Mouse (Mus musculus) gastrocnemius, postnatal 25 days (tissue): ENCODE measurements around the gene Olfr63. TPM values are rescaled to one million over a fixed set of nuclear protein-coding genes. Genes with fewer than 3 reads are reported as not detected.
"Not testable (repeated sequence)": the region's sequence is repeated elsewhere in the genome, so short reads cannot be mapped to it uniquely, and the experiment has no call there.

Source experiments
- DNase-seq: peaks from one replicate; pipeline ENCODE4 v3.0.0; 2022
- long read RNA-seq, 2 experiments: library from polyadenylated mRNA; stranded (forward); transcript quantifications; one replicate each; pipeline ENCODE4 v2.0.0; 2021
- total RNA-seq, 2 experiments: library from RNA; stranded (reverse); gene quantifications; 1 replicate in 1 of 2; 2 replicates in 1 of 2; pipeline ENCODE4 v1.2.3; 2021

Olfr63 gene
- not detected for total RNA-seq
- long read RNA-seq, experiment 1: 0 reads
- long read RNA-seq, experiment 2: 0 reads

DNA sequence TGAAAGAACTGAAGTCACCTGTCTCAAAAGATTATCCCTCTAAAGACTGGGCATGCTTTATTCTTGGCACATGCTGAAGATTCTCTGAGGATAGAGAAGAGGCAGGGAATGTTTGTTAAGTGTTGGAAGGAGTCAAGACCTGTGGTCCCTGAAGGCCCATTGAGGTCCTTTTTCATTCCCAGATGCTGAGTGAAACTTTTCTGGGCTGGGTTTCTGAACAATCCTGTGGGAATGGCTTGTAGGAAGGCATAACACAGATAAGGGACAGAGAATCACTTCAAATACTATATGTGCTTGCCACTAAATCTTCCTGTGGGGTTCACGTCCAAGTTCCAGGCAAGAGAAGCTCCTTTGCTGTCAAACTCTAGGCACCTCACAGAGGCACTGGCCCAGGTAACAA is at the start of gene Olfr63:
Olfr63 (plus strand) TSS at position 301 of the 400 bp plus-strand sequence.
- DNase-seq: no peak

DNA sequence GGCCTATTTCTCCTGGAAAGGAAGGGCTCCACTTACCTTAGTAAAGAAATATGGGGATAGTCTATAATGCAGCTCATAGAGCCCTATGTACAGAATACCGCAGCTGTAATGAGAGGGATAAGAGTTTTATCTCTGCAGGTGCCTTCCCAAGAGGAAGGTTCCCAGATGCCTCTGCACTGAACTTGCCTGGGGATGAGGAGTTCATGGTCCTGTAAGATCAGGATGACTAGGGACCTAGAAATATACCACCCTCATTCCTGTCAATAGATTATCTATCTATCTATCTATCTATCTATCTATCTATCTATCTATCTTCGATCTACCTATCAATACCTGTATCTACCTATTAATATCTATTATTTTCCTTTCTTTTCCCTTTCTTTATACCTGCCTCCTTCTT is 42.9 kb upstream of the Olfr63 start, which contains the start of gene Olfr1564:
Olfr1564 (minus strand) TSS at position 101 of the 400 bp plus-strand sequence.
- DNase-seq: no peak

DNA sequence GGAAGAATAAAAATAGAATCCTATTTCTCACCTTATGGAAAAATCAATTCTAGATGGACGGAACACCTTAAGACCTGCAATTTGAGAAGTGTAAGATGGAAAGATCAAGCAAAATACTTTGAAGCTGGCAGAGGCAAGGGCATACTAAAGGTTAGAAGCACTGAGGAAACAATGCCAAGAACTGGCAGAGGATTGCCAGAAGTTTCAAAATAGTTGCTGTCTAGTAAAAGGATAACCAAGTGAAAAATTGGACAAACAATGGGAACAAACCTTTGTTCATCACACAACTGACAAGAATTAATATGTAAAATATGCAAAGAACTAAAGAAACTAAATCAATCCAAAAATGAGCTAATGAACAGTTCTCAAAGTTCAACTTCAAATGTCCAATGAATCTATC is 27.8 kb upstream of the Olfr63 start:
- DNase-seq: not testable (repeated sequence)

DNA sequence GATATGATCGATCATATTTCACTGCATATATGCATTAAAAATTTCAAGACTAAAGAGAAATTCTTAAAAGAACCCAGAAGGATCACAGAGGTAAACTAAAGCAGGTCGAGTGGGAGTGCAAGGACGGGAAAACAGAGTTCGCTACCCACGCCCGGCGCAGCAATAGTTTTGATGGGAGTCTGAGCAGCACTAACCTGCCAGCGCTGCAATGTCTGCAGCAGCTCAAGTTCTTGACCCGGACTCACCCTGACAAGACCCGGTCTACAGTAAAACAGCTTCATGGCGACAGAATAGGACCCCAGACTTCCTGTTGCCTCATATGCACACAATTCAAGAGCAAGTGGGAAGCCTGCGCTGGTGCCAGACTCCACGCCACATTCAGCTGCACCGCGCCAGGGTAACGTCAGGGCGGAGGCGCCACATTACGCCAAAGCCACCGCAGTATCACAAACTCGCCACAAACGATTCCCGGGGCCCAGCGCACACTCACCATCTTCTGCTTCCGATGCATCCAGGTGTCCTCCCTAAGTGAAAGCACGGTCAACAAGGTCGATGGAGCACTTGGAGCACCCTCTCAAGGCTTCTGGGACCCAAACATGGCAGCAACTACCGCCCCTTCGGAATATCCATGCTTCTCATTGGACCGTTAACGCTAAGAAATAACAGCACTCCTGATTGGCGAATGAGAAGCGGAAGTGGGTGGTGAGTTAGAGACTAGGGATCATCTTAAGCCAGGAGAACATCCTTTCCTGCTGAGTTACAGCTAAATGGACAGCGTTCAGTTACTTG is 9.8 kb upstream of the Olfr63 start, which contains the start of gene Zfp955a:
Zfp955a (minus strand) TSS at position 616 of the 789 bp plus-strand sequence.
- DNase-seq: not testable (repeated sequence)

DNA sequence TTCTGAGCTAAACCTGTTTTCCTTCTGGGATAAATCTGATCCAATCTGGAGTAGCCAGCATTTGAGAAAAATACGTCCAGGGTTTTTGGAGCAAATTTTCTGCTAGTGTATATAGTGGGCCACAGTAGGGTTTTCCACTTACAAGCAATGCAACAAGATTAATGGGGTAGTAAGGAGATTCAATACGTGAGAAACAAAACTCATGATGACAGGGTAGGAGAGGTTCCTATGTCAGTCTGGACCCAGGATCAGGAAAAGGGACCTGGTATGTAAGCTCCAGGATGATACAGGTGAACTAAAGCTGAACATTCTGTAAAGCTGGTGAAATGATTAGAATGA is 9.2 kb upstream of the Olfr63 start:
- not testable (repeated sequence) for DNase-seq

DNA sequence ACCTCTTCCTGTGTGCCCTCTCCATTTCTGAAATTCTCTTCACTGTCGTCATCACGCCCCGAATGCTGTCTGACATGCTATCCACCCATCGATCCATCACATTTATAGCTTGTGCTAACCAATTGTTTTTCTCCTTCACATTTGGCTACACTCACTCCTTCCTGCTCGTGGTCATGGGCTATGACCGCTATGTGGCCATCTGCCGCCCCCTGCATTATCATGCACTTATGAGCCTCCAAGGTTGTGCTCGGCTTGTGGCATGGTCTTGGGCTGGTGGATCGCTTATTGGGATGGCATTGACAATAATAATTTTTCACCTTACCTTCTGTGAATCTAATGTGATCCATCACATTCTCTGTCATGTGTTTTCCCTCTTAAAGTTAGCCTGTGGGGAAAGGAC is 4.4 kb downstream of the Olfr63 start:
- no peak for DNase-seq

DNA sequence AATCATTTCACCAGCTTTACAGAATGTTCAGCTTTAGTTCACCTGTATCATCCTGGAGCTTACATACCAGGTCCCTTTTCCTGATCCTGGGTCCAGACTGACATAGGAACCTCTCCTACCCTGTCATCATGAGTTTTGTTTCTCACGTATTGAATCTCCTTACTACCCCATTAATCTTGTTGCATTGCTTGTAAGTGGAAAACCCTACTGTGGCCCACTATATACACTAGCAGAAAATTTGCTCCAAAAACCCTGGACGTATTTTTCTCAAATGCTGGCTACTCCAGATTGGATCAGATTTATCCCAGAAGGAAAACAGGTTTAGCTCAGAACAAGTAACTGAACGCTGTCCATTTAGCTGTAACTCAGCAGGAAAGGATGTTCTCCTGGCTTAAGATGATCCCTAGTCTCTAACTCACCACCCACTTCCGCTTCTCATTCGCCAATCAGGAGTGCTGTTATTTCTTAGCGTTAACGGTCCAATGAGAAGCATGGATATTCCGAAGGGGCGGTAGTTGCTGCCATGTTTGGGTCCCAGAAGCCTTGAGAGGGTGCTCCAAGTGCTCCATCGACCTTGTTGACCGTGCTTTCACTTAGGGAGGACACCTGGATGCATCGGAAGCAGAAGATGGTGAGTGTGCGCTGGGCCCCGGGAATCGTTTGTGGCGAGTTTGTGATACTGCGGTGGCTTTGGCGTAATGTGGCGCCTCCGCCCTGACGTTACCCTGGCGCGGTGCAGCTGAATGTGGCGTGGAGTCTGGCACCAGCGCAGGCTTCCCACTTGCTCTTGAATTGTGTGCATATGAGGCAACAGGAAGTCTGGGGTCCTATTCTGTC is 24.8 kb downstream of the Olfr63 start, which contains the start of gene Zfp955b:
Zfp955b (plus strand) TSS at position 506 of the 837 bp plus-strand sequence.
- DNase-seq: not testable (repeated sequence)

DNA sequence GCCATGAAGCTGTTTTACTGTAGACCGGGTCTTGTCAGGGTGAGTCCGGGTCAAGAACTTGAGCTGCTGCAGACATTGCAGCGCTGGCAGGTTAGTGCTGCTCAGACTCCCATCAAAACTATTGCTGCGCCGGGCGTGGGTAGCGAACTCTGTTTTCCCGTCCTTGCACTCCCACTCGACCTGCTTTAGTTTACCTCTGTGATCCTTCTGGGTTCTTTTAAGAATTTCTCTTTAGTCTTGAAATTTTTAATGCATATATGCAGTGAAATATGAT is 25.3 kb downstream of the Olfr63 start:
- DNase-seq: not testable (repeated sequence)

Other genes starting within 250 kb of the Olfr63 start
- gene Zfp763, start 231.3 kb upstream of the Olfr63 start, total RNA-seq: 1 to 10 TPM; 1.7 to 2.8 TPM
- not detected for gene 4921501E09Rik, start 196.6 kb upstream of the Olfr63 start, total RNA-seq
- 1 to 10 TPM; 3.2 to 3.9 TPM for gene Zfp563, start 175.4 kb upstream of the Olfr63 start, total RNA-seq
- gene Morc2b, start 125.0 kb upstream of the Olfr63 start, total RNA-seq: under 1 TPM; 0.16 to 0.41 TPM
- not detected for gene Olfr55, start 96.2 kb upstream of the Olfr63 start, total RNA-seq
- gene Olfr239, start 73.4 kb upstream of the Olfr63 start, total RNA-seq: not detected
- gene Olfr1564, start 43.0 kb upstream of the Olfr63 start, total RNA-seq: under 1 TPM; 0.18 to 0.19 TPM
- 1 to 10 TPM; 5.0 to 5.1 TPM for gene Zfp955a, start 9.5 kb upstream of the Olfr63 start, total RNA-seq
- gene Zfp955b, start 24.9 kb downstream of the Olfr63 start, total RNA-seq: 10 to 100 TPM; 10.4 to 10.9 TPM
- gene Zfp81, start 94.2 kb downstream of the Olfr63 start, total RNA-seq: 1 to 10 TPM; 2.6 to 2.8 TPM
- gene Zfp101, start 130.0 kb downstream of the Olfr63 start, total RNA-seq: 1 to 10 TPM; 3.3 to 4.7 TPM
- gene Actl9, start 168.2 kb downstream of the Olfr63 start, total RNA-seq: not detected